Mouse (Mus musculus): ENCODE results near the gene Nmnat3.
"Not testable (repeated sequence)": the region's sequence is repeated elsewhere in the genome, so short reads cannot be mapped to it uniquely, and the experiment has no call there.

Nmnat3 gene

DNA sequence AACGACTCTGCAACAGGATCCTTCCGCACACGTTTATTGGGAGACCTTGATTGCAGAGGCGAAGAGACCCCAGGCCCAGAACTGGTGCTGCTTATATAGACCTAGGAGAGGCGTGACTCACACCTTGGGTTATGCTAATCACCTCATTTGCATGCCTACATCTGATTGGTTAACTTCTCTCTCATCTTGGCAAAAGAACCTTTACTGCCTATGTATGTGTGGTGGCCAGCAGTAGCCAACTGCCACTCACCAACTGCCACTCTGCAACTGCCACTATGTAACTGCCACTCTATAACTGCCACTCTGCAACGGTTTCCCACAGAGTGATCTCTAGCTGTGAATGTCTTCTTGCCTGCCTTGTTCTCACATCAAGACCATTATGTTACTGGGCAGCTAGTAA is at the start of gene Nmnat3:
Gene Nmnat3, plus strand, starts transcription at position 301 of the 400 bp plus-strand sequence.
- DNase-seq (ENCODE audit: low spot score): not testable (repeated sequence)

DNA sequence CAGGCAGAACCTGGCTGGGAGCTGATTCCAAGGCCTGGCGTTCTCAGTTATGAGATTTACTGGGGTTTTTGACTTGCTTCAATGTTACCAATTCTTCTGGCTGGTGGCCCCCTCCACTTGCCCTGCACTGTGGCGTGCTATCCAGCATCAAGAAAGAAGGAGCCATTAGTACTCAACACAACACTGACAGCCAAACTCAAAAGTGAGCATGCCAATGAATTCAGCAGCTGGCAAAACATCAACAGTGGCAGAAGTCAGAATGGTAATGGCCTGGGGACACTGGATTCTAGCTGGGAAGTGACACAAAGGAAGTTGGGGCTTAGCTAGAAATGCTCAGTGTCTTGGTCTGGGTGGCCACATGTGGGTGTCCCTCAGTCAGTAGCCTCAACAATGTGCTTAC is 43.8 kb upstream of the Nmnat3 start:
- no peak for DNase-seq (ENCODE audit: low spot score)

DNA sequence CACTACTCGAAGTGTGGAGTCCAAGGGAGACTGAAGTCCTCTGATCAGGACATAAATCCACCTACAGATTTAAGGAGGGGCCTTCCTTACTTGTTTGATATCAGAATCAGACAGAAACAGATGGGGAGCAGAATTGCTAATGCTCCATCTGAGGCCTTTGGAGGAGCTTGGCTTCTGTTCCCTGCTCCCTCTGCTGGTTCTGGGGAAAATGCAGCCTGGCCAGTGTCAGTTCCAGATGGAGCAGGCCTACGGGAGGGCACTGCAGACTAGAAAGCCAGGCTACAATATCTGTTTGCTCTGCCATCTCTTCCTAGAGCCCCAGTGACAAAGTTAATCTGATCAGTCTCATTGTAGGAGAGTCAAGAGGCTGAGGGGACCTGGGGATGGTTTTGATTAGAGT is 43.0 kb upstream of the Nmnat3 start:
- DNase-seq (ENCODE audit: low spot score): no peak

DNA sequence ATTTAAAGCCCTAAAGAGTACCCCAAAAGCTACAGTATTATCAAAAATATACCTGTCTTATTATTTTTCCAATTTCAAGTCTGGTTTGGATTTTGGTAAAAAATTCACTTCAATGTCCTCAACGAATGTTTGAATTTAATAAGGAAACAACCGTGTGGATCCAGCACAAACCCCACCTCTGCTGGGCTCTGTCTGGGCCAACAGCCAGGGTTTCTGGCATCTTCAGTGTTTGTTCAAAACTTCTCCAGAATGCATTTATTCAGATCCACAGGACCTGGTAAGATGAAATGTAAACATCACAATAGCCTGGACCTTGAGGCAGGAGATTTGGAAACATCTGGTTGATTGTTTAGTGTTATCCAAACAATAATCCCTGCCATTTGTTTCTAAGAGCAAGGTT is 42.0 kb upstream of the Nmnat3 start:
- no peak for DNase-seq (ENCODE audit: low spot score)

DNA sequence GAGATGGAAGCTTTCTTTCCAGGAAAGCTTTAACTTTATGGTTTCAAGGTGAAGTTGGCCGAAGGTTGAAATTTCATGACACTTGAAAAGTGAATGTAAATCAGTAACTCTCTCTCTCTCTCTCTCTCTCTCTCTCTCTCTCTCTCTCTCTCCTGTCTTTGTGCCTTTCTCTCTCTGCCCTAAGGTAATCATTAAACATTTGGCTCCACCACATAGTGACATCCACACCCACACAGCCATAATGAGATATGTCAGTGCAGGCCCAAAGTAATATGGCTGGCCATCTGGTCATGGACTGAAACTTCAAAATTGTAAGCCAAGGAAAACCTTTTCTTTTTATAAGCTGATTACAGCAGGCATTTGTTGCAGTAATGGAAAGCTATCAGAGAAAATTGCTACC is 40.9 kb upstream of the Nmnat3 start:
- DNase-seq (ENCODE audit: low spot score): no peak

DNA sequence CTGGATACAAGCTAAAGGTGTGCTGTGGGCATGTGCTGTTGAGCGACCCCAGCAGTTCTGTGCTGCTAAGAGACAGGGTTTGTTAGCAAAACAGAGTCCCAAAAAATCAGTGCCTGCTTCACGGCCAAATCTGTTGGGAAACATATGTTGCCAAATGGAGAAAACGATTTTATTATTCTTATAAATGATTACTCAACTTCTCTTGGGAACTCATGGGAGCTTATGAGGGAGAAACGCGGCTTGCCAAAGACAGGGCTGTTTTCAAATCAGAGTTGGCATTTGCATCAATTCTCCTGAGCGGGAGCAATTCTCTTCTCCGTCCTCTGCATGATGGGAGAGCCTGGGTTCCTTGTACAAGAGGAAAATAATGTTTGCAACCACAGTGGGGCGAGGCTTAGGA is 27.0 kb upstream of the Nmnat3 start:
- DNase-seq (ENCODE audit: low spot score): no peak

DNA sequence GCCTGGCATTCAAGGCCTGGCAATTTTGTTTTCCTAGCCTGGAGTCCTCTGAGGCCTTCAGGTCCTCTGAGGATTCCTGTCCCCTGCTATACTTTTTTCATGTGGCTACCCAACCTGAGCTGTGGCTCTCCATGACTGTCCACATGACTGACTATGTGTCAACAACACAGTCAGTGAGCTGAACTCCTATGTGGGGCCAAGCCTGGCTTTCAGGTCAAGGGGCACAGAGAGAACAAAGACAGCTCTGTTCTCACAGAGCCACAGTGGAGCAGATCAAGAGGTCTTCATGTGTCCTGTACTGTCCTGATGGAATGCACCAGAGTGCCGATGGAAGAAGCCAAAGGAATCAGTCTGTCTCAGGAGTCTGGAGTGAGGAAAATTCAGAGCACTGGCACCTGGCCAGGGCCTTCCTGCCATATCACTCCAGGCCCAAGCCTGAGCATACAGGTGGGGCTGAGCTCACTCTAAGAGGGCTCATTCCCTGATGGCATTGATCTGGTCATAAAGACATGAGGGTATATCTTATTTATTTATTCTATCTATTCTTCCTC is 25.7 kb upstream of the Nmnat3 start:
- DNase-seq (ENCODE audit: low spot score): no peak

DNA sequence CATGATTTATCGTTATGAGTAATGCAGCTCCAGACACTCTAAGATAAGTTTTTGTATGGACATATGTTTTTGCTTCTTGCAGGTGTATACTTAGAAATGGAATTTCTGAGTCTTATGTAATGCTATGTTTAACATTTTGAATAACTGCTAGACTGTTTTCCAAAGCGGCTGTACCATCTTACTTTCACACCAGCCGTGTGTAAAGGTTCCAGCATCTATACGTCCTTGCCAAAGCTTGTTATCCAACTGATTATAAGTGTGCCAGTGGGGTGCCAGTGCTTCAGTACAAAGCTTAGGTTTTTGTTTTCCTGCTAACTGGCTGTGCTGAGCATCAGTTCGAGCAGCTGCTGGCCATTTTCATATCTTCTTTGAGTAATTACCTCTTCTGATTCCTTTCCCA is 22.3 kb upstream of the Nmnat3 start:
- no peak for DNase-seq (ENCODE audit: low spot score)

DNA sequence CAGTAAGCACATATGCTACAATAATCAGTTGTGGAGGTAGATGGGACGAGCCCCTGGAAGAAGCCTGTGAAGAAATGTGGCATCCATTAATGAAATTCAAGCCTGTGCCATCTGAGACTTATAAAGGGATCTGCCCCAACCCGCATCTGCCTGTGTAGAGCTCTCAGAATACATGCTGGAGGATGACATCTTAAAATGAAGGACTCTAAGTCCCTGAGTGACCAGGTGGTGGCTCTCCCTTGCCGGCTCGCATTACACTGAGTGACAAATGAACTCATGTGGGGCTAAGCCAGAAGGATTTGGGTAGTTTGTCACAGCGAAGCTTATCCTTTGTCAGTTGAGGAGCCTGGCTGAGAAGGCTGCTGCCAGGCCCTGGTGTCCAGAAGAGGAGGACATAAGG is 14.5 kb upstream of the Nmnat3 start:
- no peak for DNase-seq (ENCODE audit: low spot score)

DNA sequence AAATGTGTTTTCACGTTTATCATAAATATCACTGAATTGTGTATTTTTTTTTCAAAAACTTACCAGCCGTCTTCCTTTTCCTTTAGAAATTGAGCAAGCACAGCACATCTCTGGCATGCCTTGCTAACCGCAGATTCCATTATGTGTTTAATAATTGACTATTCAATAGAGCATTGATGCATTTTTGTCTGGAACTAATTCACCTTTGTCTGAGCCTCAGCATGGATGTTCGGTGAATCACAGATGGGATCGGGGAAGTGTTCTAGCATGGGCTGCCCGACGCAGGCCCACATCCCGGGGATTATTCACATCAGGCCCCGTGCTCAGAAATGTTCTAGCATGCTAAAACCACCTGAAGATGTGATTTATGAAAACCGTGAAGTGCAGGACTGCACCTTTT is 12.2 kb upstream of the Nmnat3 start:
- DNase-seq (ENCODE audit: low spot score): no peak

DNA sequence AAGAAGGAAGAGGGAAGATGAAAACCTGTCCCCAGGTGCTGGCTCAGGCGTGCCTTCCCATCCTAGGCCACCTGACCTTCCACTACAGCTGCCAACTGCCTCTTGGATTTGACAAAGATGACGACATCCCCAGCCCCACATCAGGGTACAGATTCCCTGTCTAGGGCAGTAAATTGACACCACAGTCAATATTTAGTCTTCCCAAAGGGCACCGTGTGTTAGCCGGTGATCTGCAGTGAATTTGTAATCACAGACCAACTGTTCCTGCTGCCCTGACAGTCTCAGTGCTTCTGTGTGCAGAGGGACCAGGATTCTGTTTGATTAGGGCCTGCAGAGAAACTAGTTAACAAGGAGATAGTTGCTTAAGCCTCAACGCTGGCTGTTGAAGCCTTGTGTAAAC is 7.1 kb upstream of the Nmnat3 start:
- DNase-seq (ENCODE audit: low spot score): no peak

DNA sequence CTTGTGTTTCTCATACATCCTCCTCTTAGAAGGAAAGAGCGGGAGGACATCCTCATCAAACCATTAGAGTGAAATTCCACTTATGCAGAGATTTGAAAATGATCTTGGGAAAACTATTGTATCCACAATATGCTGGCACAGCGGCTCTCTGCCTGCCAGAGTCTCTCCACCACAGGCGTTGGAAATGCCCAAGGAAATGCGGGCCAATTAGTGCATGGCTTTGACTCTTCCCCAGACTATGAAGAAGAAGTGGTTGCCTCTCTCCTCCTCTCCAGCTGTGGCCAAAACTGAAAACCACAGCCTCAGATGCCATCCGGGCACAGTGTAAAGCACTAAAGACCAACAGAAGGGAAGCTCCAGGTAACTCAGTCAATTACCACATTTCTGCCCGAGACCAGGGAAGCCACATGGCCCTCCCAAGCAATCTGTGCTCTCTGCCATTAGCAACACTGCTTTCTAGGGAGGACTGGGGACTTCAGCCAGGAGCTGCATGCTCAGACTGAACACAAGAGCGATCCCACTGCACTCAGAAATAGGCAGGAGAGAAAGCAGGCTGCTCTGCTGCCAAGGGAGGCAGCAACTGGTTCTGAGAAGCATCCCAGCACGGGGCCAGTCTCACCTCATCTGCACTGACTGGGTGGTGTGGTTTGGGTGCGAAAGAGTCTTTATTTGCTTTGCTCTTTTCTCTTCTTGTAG is 1.5 kb upstream of the Nmnat3 start:
- no peak for DNase-seq (ENCODE audit: low spot score)

DNA sequence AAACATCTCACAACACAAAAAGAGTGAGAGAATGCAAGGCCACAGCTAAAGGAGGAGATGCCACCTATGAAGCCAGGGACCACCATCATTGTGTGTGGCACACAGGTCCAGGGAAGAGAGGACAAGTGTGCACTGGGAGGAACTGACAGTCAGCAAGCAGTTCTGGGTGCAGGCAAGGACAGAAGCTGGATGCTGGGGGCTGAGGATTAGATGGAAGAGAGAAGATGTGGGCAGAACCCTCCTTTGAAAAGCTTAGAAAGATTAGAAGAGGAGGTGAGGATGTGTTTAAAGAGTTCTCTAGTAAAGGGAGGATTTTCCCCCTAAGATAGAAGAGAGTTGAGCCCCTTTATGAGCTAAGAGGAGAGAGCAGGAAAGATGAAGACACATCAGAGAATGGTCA is 2.4 kb downstream of the Nmnat3 start:
- DNase-seq (ENCODE audit: low spot score): no peak

DNA sequence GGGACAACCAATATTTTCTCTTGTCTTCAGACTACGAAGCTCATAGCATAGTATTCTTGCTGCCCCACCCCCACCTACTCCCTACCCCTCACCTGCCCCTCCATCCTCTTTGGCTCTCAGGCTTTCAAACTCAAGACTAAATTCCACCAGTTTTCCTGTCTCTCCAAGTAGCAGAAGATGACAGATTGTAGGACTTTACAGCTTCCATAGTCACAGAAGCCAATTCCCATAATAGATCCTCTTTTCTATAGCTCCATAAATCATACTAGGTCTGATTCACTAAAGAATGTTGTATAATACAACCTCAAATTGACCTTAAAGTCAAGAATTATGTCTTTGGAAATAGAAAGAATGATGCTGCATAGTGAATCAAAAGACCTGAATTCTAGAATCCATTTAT is 3.4 kb downstream of the Nmnat3 start:
- DNase-seq (ENCODE audit: low spot score): no peak

DNA sequence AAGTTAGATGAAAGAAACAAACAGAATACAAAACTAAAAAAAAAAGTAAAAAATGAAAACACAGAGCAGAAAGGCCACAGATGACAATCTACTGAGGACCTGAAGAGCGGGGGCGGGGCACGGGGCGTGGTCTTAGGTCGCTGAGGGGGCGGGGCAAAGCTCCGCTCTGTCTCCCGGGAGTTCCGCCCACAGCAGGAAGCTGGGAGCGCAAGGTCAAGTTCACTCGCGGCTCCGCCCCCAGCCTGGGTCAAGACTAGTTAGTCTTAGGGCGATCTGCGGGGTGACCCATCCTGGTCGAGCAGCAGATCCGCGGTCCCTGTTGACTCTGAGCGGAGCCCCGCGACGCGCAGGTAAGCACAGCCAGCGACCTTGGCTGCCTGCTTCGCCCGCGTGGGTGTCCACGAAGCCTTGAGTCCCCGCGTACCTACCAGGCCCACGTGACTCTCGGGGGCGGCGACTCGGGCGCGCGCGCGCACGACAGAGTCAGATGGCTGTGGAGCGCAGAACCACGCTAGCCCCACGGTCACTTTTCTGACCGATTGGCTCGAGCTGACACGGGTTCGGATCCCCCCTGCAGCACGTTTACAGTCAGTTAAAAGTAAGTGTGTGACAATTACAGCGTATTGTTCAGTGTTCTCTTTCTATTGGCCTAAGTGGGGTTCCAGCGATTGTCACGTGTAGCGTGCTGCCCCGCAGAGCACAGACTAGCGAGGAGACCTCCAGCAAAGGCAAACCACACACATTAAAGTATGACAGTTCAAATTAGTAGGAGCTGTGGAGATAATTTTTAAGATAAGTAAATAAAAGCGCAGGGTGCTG is 9.4 kb downstream of the Nmnat3 start:
- peak; percentile 92 for DNase-seq (ENCODE audit: low spot score)

DNA sequence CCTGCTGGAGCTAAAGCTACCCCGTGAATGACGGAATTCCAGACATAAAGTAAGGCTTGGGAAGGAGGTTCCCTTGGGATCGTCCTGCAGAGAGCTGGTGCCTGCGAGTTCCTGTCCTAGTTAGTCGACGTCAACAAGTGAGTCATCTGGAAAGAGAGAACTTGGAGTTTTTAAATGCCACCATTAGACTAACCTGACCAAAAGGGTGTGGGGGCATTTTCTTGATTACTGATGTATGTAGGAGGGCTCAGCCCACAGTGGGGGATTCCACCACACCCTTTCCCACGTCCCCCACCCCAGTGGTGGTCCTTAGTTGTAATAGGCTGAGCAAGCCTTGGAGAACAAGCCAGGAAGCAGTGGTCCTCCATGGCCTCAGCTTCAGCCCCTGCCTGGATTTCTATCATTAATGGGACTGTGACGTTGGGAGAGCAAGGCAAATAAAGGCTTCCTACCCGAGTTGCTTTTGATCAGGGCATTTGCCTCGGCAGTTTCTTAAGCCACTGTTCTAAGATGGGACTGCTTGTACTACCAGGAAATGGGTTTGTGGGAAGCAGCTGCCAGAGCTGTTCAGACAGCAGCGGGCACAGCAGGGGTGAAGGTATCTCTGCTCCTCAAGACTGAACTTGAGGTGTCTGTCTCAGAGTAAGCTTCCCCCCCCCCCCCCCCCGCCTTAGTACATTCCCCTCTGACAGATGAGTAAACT is 10.2 kb downstream of the Nmnat3 start:
- peak; percentile 26 for DNase-seq (ENCODE audit: low spot score)

DNA sequence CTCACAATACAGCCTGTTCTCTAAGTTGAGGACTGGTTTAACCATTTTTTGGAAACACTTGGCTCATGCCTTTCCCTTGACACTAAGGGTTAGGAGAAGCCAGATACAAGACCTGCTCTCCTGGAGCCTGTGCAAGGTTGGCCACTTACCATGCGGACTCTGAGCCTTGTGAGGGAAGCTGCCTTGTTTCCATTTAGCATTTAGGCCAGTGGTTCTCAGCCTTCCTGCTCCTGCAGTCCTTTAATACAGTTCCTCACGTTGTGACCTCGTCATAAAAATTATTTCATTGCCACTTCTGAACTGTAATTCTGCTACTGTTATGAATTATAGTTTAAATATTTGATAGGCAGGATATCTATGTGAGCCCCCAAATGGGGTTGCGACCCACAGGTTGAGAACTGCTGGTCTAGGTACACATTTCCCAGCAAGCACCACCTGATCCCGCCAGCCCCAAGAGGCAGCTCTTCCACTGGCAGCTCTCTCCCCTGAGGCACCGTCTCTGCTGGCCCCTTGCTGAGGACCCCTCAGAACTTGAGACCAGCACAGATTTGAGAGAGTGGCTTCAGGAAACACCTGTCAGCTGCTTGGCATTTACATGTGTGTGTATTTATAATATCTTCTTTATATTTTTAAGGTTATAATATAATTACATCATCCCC is 10.8 kb downstream of the Nmnat3 start:
- peak; percentile 9 for DNase-seq (ENCODE audit: low spot score)

DNA sequence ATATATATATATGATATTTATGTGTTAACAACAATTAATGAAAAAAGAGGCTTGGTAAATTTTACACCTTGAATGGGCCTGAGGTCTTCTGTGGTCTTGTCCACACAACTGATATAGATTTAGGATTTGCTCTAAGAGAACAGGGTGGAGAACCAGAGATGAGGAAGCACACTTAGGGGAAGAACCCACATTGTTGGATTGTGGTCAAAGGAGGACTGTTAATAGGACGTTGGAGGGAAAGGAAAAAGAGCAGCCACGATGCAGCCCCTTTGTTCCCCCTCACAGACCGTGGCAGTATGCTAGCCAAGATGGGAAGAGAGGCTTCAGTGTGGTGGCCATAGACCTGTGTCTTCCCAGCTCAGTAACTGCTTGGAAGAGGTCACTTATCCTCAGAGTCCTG is 11.5 kb downstream of the Nmnat3 start:
- DNase-seq (ENCODE audit: low spot score): peak; percentile 41

DNA sequence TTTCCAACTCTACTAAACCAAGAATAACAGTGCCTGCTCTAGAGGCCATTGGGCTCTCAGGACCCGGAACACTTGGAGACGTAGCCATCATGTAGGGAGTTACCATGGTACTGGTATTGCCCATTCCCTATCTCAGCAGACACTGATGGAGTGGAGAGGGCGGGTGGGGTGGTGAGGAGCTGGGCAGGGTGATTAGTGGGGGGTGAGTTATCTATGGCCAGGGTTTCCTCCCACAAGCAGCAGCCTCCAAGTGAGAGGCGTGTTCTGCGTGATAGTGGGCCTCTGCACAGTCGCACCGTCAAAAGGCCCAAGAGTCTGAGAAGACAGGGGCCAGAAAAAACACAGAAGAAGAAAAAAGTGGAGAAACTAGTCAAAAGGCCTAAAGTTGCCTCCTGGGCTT is 12.0 kb downstream of the Nmnat3 start:
- peak; percentile 64 for DNase-seq (ENCODE audit: low spot score)

DNA sequence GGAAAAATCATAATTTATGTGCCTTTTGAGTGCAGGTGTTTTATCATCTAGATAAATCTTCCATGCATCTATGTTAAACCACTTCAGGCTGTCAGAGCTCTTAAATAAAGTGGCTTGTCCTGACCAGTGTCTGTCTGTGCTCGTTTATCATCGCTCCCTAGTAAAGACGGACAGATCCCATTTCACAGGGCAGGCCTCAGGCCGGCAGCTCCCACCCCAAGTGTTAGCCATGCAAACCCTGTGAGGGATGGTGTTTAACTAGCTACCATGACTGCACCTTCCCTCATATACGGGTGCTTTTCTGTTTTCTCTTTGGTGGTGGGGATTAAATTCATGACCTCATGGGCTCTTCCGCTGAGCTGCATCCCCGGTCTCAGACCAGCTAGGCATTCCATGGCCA is 13.3 kb downstream of the Nmnat3 start:
- DNase-seq (ENCODE audit: low spot score): no peak

DNA sequence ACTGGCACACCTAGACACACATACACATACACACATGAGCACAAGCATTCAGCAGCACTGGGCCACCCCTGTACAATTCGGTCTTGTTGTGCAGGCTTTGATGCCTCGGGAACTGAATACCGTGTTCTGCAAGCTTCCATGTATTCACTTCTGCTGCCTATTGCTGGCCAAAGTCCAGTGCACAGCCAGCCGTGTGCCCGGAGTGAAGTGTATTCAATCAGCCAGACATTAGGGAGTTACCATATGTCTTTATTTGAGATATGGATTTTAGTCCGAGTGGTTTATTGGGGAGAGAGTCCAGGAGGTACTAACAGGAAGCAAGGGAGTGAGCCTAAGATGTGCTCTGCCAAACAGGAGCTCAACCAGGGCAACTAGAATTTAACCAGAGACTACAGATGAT is 19.8 kb downstream of the Nmnat3 start:
- DNase-seq (ENCODE audit: low spot score): no peak

DNA sequence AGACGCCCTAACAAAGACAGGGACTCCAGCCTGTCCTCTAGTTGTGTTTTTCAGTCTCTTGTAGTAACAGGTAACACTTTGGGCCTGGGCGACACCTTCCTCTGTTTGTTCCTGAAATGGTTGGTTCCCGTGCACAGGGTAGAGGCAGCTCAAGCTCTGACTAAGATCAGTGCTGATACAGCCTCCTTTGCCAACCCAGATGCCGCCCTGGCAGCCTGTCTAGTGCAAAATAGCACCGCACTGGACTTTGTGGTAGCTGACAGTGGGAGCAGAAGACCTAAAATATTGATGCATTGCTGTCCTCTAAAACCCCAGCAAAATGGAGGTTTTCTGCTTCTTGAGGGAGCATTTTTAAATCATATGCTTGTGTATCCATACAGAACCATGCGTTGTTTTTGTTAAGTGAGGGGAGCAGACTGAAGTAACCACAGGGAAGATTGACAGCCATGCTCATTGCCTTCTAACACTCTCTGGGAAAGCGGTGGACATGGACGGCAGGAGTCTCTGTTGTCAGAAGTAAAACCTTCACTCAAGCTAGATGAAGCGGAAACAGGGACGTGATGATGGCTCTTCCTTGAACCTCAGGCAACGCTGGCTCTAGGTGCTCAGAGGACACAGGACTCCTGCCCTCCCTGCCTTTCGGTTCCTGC is 24.2 kb downstream of the Nmnat3 start:
- no peak for DNase-seq (ENCODE audit: low spot score)
